Mouse (Mus musculus): ENCODE results near the gene Plin5.

- TF ChIP-seq FLI1 (IDR thresholded peaks at IDR 0.05; ENCODE audit: low read length) = no peak
- TF ChIP-seq GATA1 (IDR thresholded peaks at IDR 0.05; ENCODE audit: borderline replicate concordance, low read length) = no peak
Measured at GRCm38 (mm10) chr17:56125276-56125630, 7.9 kb upstream of the Plin5 start.
